Mouse (Mus musculus): Measurements from ENCODE around the gene Zp2. TPM values are rescaled to one million over a fixed set of nuclear protein-coding genes. Genes with fewer than 3 reads are reported as not detected.

Zp2 gene
- polyA plus RNA-seq, 1 experiment from 2014 or later, result not detected

Other genes starting within 250 kb of the Zp2 start
- 9.6 and 10.2 TPM in 2 replicates for gene Lyrm1, start 249.4 kb downstream of the Zp2 start, polyA plus RNA-seq (2014; fragmentation: Nextera tagmentation; extraction: Ambion mirVana)
- gene Dcun1d3, start 249.0 kb downstream of the Zp2 start, polyA plus RNA-seq (2014; fragmentation: Nextera tagmentation; extraction: Ambion mirVana), result 9.4 and 10.2 TPM in 2 replicates
- 0.07 TPM in 1 of 2 replicates, not detected in the other for gene Dnah3, start 50.0 kb downstream of the Zp2 start, polyA plus RNA-seq (2014; fragmentation: Nextera tagmentation; extraction: Ambion mirVana)
- 10.4 and 10.9 TPM in 2 replicates for gene Tmem159, start 42.9 kb downstream of the Zp2 start, polyA plus RNA-seq (2014; fragmentation: Nextera tagmentation; extraction: Ambion mirVana)
- gene Anks4b, start 28.6 kb upstream of the Zp2 start, polyA plus RNA-seq (2014; fragmentation: Nextera tagmentation; extraction: Ambion mirVana), result 0.07 TPM in 1 of 2 replicates, not detected in the other
- gene Crym, start 56.8 kb upstream of the Zp2 start, polyA plus RNA-seq (2014; fragmentation: Nextera tagmentation; extraction: Ambion mirVana), result 33.2 and 38.8 TPM in 2 replicates
- not detected in 2 replicates for gene Abca14, start 58.7 kb upstream of the Zp2 start, polyA plus RNA-seq (2014; fragmentation: Nextera tagmentation; extraction: Ambion mirVana)
- not detected in 2 replicates for gene Abca15, start 183.4 kb upstream of the Zp2 start, polyA plus RNA-seq (2014; fragmentation: Nextera tagmentation; extraction: Ambion mirVana)

Measured in forebrain, embryonic 11.5 days (tissue).